Mouse (Mus musculus) retina, embryonic 14.5 days (tissue): ENCODE measurements around the gene Gm13090.

Experiments used
- DNase-seq: peaks from one replicate; pipeline ENCODE4 v3.0.0-alpha.2; 2015; ENCODE audit warnings: low spot score

The Gm13090 gene

GRCm38 (mm10) chr4:151097104-151097438, 7.7 kb downstream of the Gm13090 start:
- no peak for DNase-seq

GRCm38 (mm10) chr4:151103646-151104045, 14.3 kb downstream of the Gm13090 start:
- no peak for DNase-seq

GRCm38 (mm10) chr4:151104147-151104546, 14.8 kb downstream of the Gm13090 start:
- DNase-seq: no peak

DNA sequence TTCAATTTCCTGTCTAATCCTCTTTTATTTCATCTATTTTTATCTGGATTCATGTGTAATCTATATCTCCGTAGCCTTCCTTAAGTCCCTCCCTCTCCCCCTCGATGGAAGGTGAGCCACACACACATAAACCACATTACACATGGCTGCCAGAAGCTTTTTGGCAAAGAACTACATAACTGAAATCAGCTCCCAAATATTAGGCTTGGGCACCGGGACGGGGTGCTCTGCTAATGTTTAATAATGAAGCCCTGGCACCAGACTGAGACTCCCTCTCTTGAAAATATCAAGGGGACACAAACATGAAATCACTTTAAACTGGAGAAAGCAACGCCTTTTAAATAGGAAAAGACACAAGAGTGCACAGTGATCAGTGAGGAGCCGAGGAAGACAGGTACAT, 16.5 kb downstream of the Gm13090 start:
- DNase-seq: no peak

- peak; percentile 38 for DNase-seq
These were observed 17.1 kb downstream of the Gm13090 start for GRCm38 (mm10) chr4:151106468-151106867.

GRCm38 (mm10) chr4:151107131-151108001, 18.0 kb downstream of the Gm13090 start:
- peak; percentile 71 for DNase-seq

- peak; percentile 94 for DNase-seq
These were observed 18.8 kb downstream of the Gm13090 start for GRCm38 (mm10) chr4:151108028-151108771.

DNA sequence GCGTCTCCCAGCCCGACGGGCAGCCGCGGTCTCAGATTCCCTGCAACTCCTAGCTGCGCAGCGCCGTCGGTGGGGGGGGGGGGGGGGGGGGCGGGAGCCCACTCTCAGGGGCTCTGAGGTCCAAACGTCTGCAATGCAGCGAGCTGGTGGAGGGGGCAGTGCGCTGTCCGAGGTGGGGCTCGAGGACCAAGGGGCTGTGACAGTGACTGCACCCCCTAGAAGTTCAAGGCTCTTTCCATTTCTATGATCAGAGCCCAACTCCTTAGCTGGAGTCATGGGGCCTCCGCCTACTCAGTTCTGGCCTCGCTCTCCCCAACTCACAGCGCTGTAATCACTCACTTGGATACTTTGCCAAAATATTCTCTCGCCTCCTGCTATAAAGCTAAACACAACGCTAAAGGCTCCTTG, 19.5 kb downstream of the Gm13090 start:
- no peak for DNase-seq

GRCm38 (mm10) chr4:151111226-151111625, 21.9 kb downstream of the Gm13090 start:
- no peak for DNase-seq

- DNase-seq: no peak
These were observed 25.2 kb downstream of the Gm13090 start for GRCm38 (mm10) chr4:151114574-151114973.

DNA sequence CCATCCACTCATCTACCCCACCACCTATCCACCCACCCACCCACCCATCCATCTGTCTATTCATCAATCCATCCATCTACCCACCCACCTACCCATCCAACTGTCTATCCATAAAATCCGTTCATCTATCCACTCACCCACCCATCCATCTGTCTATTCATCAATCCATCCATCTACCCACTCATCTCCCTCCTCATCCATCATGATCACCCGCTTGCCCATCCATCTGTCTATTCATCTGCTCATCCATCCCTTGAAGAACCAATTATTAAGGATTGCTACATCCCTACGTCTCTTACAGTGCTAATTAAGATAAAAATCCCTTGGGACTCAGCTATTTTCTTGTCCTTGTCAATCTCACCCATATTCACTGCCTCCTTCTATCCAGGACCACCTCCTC, 29.5 kb downstream of the Gm13090 start:
- DNase-seq: no peak

DNA sequence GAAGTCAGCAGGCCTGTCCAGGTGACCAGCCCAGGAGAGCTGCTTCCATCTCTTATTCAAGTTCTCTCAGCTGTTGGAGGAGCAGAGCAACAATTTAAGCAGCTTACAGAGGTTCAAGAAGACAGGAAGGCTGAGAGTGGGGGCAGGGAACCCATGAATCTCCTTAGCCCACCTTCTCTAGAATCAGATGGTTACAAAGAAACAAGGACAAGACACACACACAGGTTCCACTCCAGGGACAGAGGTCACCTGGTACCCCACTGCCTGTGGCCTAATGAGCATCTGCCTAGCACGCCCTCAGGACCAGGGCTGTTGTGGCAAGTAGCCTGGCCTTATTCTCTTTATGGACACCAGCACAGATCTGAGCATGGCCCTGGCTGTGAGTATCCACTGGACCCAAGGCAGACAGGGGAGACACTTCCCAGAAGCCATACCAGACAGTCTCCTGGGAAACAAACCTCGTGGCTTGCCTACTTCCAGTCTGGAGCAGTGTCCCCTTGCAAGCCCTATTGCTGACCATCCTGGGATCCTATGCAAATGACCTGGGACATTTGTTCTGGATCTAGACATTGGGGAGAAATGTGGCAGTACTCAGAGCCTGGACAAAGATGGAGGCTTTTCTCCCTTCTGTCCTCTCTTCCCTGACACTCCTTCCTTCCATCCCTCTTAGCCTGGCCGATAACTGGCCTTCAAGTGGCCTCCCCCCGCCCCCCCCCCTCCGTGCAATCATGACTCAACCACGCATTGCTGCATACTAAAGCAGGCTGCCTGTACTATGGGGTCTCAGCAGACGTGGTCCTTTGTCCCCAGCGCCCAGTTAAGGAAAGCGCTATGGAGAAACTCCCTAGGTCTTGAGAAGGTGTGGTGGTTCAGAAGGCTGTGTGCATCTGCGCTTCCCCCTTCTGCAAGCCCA, 38.5 kb downstream of the Gm13090 start:
- peak; percentile 54 for DNase-seq

GRCm38 (mm10) chr4:151128641-151129541, 39.5 kb downstream of the Gm13090 start:
- peak; percentile 88 for DNase-seq

- peak; percentile 9 for DNase-seq
These were observed 40.6 kb downstream of the Gm13090 start for GRCm38 (mm10) chr4:151129725-151130557.

- DNase-seq: no peak
These were observed 41.6 kb downstream of the Gm13090 start for GRCm38 (mm10) chr4:151130756-151131490.

GRCm38 (mm10) chr4:151132493-151132892, 43.1 kb downstream of the Gm13090 start:
- DNase-seq: no peak

DNA sequence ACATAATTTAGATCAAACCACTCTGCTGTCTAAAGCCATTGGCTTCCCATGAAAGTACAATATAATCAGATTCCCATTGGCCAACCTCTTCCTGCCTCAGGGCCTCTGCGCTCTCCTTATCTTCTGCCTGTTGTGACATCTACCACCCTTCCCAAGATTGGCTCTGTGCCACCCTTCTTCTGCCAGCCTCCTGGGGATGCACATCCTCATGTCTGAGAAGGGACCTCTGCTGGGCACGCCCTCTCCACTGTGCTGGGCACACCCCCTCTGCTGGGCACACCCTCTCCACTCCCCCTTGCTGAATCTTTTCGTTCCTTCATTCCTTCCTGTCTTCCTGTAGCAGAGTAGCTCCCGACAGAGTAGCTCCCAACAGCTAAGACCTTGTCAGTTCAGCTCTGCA, 44.4 kb downstream of the Gm13090 start:
- DNase-seq: no peak

GRCm38 (mm10) chr4:151135491-151135890, 46.1 kb downstream of the Gm13090 start:
- no peak for DNase-seq

DNA sequence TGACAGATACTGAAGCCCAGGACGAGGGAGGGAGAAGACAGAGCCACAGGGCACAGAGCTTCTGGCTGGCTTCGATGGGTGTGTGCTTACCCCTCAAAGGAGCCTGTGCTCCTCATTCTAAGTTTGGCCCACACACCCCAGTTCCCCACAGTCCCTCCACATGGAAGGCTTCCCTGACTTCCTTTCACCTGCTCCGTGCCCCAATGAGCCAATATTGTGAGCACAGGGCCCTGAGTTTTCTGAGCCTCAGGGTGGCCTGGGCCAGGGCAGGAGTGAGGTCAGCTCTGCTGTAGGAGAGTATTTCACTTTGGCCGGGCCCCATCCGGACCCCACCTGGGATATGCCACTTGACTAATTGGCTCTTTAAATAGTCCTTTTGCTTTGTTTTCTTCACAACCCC, 48.3 kb downstream of the Gm13090 start:
- no peak for DNase-seq

- DNase-seq: no peak
These were observed 48.8 kb downstream of the Gm13090 start for GRCm38 (mm10) chr4:151138135-151138534.
